Mouse (Mus musculus) CH12.LX (cell line): ENCODE measurements around the gene Htr1d.

Experiments
- CHD1 ChIP-seq: IDR thresholded peaks from 2 replicates; pipeline ENCODE4 v1.6.1; 2012; ENCODE audit warnings: low read depth, low read length, improper control_type of control experiment, inconsistent platforms
- CTCF ChIP-seq, 2 experiments: IDR thresholded peaks in 1 of 2; conservative IDR thresholded peaks in 1 of 2; 2 replicates each; pipeline ENCODE4 v1.5.1; 2011 to 2012; ENCODE audit warnings: low read depth in 2 of 2, low read length in 2 of 2, improper control_type of control experiment in 1 of 2, inconsistent platforms in 1 of 2, mild to moderate bottlenecking in 1 of 2, moderate library complexity in 1 of 2

GRCm38 (mm10) chr4:136462086-136462838 is 38.9 kb downstream of the Htr1d start, which contains the start of gene 6030445D17Rik:
- no peak for TF ChIP-seq CTCF (conservative IDR thresholded peaks at IDR 0.05 in 1 of 2, IDR thresholded peaks at IDR 0.05 in 1 of 2; ENCODE audit: low read depth in 2 of 2, low read length in 2 of 2)
- TF ChIP-seq CHD1 = no peak
